Mouse (Mus musculus) hindbrain, embryonic 13.5 days (tissue): ENCODE results near the gene Zfp853. TPM values are rescaled to one million over a fixed set of nuclear protein-coding genes. Genes with fewer than 3 reads are reported as not detected.
A peak's percentile ranks its signal among the peaks of the same experiment; 100 is the strongest.

Experiments
- ATAC-seq: fragments of 200-750 bp; cut with Nextera tagmentation; 2 replicates; pipeline ENCODE4 v1.8.0; 2017; ENCODE audit warnings: moderate TSS enrichment; ENCODE audit not compliant: low FRiP score
- H3K27ac ChIP-seq: fragments of 300-500 bp; sonication (generic); 2 replicates; pipeline ENCODE4 v1.5.1; 2015; ENCODE audit warnings: inconsistent platforms, mild to moderate bottlenecking, moderate library complexity
- H3K27me3 ChIP-seq: fragments of 300-500 bp; sonication (generic); 2 replicates; pipeline ENCODE4 v1.6.1; 2015; ENCODE audit warnings: mild to moderate bottlenecking, inconsistent platforms
- H3K36me3 ChIP-seq: fragments of 300-500 bp; sonication (generic); 2 replicates; pipeline ENCODE4 v1.6.1; 2015; ENCODE audit warnings: mild to moderate bottlenecking, inconsistent platforms
- H3K4me1 ChIP-seq: fragments of 300-500 bp; sonication (generic); replicated peaks from 2 replicates; pipeline ENCODE4 v1.6.1; 2015; ENCODE audit warnings: inconsistent platforms
- H3K4me2 ChIP-seq: fragments of 300-500 bp; sonication (generic); 2 replicates; pipeline ENCODE4 v1.6.1; 2015; ENCODE audit warnings: inconsistent platforms, mild to moderate bottlenecking, moderate library complexity
- H3K4me3 ChIP-seq: fragments of 300-500 bp; sonication (generic); 2 replicates; pipeline ENCODE4 v1.5.1; 2015; ENCODE audit warnings: mild to moderate bottlenecking, inconsistent platforms
- H3K9ac ChIP-seq: fragments of 300-500 bp; sonication (generic); 2 replicates; pipeline ENCODE4 v1.6.1; 2015; ENCODE audit warnings: mild to moderate bottlenecking, inconsistent platforms
- H3K9me3 ChIP-seq: fragments of 300-500 bp; sonication (generic); 2 replicates; pipeline ENCODE4 v1.6.1; 2016; ENCODE audit warnings: inconsistent platforms
- WGBS: fragments of 180-500 bp; shearing (Covaris S2); methylation state at CpG from one replicate; pipeline ENCODE4 v1.1.7; 2015; 5-methylcytosine and 5-hydroxymethylcytosine counted together
- polyA plus RNA-seq: library from polyadenylated mRNA; unstranded; fragments of >200 nt; fragmentation: Nextera tagmentation; extraction: Ambion mirVana; gene quantifications from 2 replicates; pipeline ENCODE4 v1.2.1, GENCODE M21; 2015

Zfp853 gene
- 0.18 TPM in 1 of 2 replicates, not detected in the other for polyA plus RNA-seq

- Histone ChIP-seq H3K27me3 (peaks cover 68% of the 10 kb centered on the region), H3K27ac (no peak within 1 kb of the TSS), H3K4me2 (peak within 1 kb of the TSS; percentile 71), H3K4me1 (peaks cover 22% of the 10 kb centered on the region), H3K9ac (peak within 1 kb of the TSS; percentile 74), H3K9me3 (no peaks in the 10 kb centered on the region), H3K4me3 (peak within 1 kb of the TSS; percentile 48), H3K36me3 (peaks cover 14% of the 10 kb centered on the region; the same call in 1 of the 2 replicates)
- 4% methylated on average over 23 of the region's 38 CpGs for WGBS
- no peak for ATAC-seq
Measured at GRCm38 (mm10) chr5:143293404-143293803, at the start of gene Zfp853. Gene Zfp853 (minus strand): TSS chr5:143293623.

GRCm38 (mm10) chr5:143339603-143340002, 46.2 kb upstream of the Zfp853 start:
- H3K27ac ChIP-seq, result no peak overlapping the region
- 0 out of 2 replicates have a peak, but pooled peaks cover 6% of the 10 kb centered on the region for H3K27me3 ChIP-seq
- H3K9ac ChIP-seq, result no peak overlapping the region
- WGBS, result 58% methylated on average over 6 of the region's 6 CpGs
- H3K9me3 ChIP-seq, result peaks cover 4% of the 10 kb centered on the region; the same call in 1 of the 2 replicates
- H3K4me2 ChIP-seq, result no peak overlapping the region
- no peak overlapping the region for H3K4me3 ChIP-seq
- ATAC-seq, result no peak
- H3K36me3 ChIP-seq, result no peaks in the 10 kb centered on the region
- H3K4me1 ChIP-seq, result no peaks in the 10 kb centered on the region

GRCm38 (mm10) chr5:143336559-143336958, 43.1 kb upstream of the Zfp853 start:
- no peaks in the 10 kb centered on the region for H3K9me3 ChIP-seq
- 71% methylated on average over 6 of the region's 6 CpGs for WGBS
- ATAC-seq, result no peak
- no peaks in the 10 kb centered on the region for H3K4me1 ChIP-seq
- 0 out of 2 replicates have a peak, but pooled peaks cover 3% of the 10 kb centered on the region for H3K27me3 ChIP-seq
- H3K36me3 ChIP-seq, result no peaks in the 10 kb centered on the region
- H3K9ac ChIP-seq, result no peak overlapping the region
- no peak overlapping the region for H3K4me2 ChIP-seq
- H3K27ac ChIP-seq, result no peak overlapping the region
- no peak overlapping the region for H3K4me3 ChIP-seq

GRCm38 (mm10) chr5:143335089-143335460, 41.7 kb upstream of the Zfp853 start:
- Histone ChIP-seq H3K9me3 (no peaks in the 10 kb centered on the region), H3K27me3 (0 out of 2 replicates have a peak, but pooled peaks cover 3% of the 10 kb centered on the region), H3K36me3 (no peaks in the 10 kb centered on the region), H3K9ac (peak overlapping the region; percentile 16; the same call in 1 of the 2 replicates), H3K4me1 (peaks cover 2% of the 10 kb centered on the region), H3K4me3 (no peak overlapping the region), H3K4me2 (no peak overlapping the region), H3K27ac (no peak overlapping the region)
- ATAC-seq, result no peak
- WGBS, result 92% methylated on average over 7 of the region's 7 CpGs

- H3K27ac ChIP-seq, result no peak overlapping the region
- no peak overlapping the region for H3K4me2 ChIP-seq
- H3K9ac ChIP-seq, result peak overlapping the region; percentile 16; the same call in 1 of the 2 replicates
- no peak overlapping the region for H3K4me3 ChIP-seq
- H3K36me3 ChIP-seq, result no peaks in the 10 kb centered on the region
- 64% methylated on average over 14 of the region's 14 CpGs for WGBS
- 0 out of 2 replicates have a peak, but pooled peaks cover 3% of the 10 kb centered on the region for H3K27me3 ChIP-seq
- H3K4me1 ChIP-seq, result peaks cover 8% of the 10 kb centered on the region
- no peaks in the 10 kb centered on the region for H3K9me3 ChIP-seq
- no peak for ATAC-seq
Measured at GRCm38 (mm10) chr5:143334418-143335088, 41.1 kb upstream of the Zfp853 start.

- H3K9ac ChIP-seq, result no peak overlapping the region
- ATAC-seq, result no peak
- H3K4me3 ChIP-seq, result no peak overlapping the region
- WGBS, result 16% methylated on average over 5 of the region's 5 CpGs
- 0 out of 2 replicates have a peak, but pooled peaks cover 3% of the 10 kb centered on the region for H3K27me3 ChIP-seq
- H3K4me2 ChIP-seq, result no peak overlapping the region
- H3K4me1 ChIP-seq, result peaks cover 8% of the 10 kb centered on the region
- H3K27ac ChIP-seq, result no peak overlapping the region
- H3K36me3 ChIP-seq, result no peaks in the 10 kb centered on the region
- no peaks in the 10 kb centered on the region for H3K9me3 ChIP-seq
Measured at GRCm38 (mm10) chr5:143333872-143334271, 40.4 kb upstream of the Zfp853 start.

GRCm38 (mm10) chr5:143328690-143329495, 35.5 kb upstream of the Zfp853 start, which contains the start of gene Zdhhc4:
Gene Zdhhc4 (minus strand): TSS chr5:143329256.
- under 1% methylated on average over 57 of the region's 57 CpGs for WGBS

GRCm38 (mm10) chr5:143317288-143317610, 23.8 kb upstream of the Zfp853 start:
- Histone ChIP-seq H3K9me3 (no peaks in the 10 kb centered on the region), H3K4me2 (no peak overlapping the region), H3K4me3 (no peak overlapping the region), H3K27me3 (no peaks in the 10 kb centered on the region), H3K27ac (no peak overlapping the region), H3K9ac (no peak overlapping the region), H3K36me3 (peaks cover 71% of the 10 kb centered on the region), H3K4me1 (peaks cover 24% of the 10 kb centered on the region)
- ATAC-seq, result no peak
- WGBS, result 86% methylated on average over 8 of the region's 8 CpGs

More at GRCm38 (mm10) chr5:143328690-143329495, 35.5 kb upstream of the Zfp853 start, which contains the start of gene Zdhhc4:
- peak within 1 kb of the TSS; percentile 90 for H3K9ac ChIP-seq
- H3K27me3 ChIP-seq, result no peaks in the 10 kb centered on the region
- peaks cover 31% of the 10 kb centered on the region for H3K36me3 ChIP-seq
- H3K4me2 ChIP-seq, result peak within 1 kb of the TSS; percentile 95
- peak within 1 kb of the TSS; percentile 74 for H3K27ac ChIP-seq
- peak within 1 kb of the TSS; percentile 92 for H3K4me3 ChIP-seq
- H3K9me3 ChIP-seq, result no peaks in the 10 kb centered on the region
- peak; percentile 79 for ATAC-seq
- H3K4me1 ChIP-seq, result peaks cover 25% of the 10 kb centered on the region

GRCm38 (mm10) chr5:143316605-143317287, 23.3 kb upstream of the Zfp853 start:
- WGBS, result 86% methylated on average over 5 of the region's 5 CpGs
- Histone ChIP-seq H3K9me3 (no peaks in the 10 kb centered on the region), H3K9ac (0 out of 2 replicates have a peak overlapping the region, but pooled peaks have one; percentile 19), H3K4me2 (no peak overlapping the region), H3K4me1 (peaks cover 26% of the 10 kb centered on the region), H3K27ac (no peak overlapping the region), H3K36me3 (peaks cover 71% of the 10 kb centered on the region), H3K27me3 (no peaks in the 10 kb centered on the region), H3K4me3 (no peak overlapping the region)
- no peak for ATAC-seq

- Histone ChIP-seq H3K27me3 (no peaks in the 10 kb centered on the region), H3K9ac (0 out of 2 replicates have a peak overlapping the region, but pooled peaks have one; percentile 26), H3K4me1 (peaks cover 39% of the 10 kb centered on the region), H3K4me2 (peak overlapping the region; percentile 86), H3K9me3 (no peaks in the 10 kb centered on the region), H3K4me3 (peak overlapping the region; percentile 86), H3K36me3 (peaks cover 71% of the 10 kb centered on the region), H3K27ac (peak overlapping the region; percentile 98; the same call in 1 of the 2 replicates)
- no peak; the same call in 1 of the 2 replicates for ATAC-seq
- 12% methylated on average over 8 of the region's 8 CpGs for WGBS
Measured at GRCm38 (mm10) chr5:143315514-143315888, 22.1 kb upstream of the Zfp853 start.

- peaks cover 71% of the 10 kb centered on the region for H3K36me3 ChIP-seq
- no peaks in the 10 kb centered on the region for H3K9me3 ChIP-seq
- peaks cover 44% of the 10 kb centered on the region for H3K4me1 ChIP-seq
- H3K9ac ChIP-seq, result peak within 1 kb of the TSS; percentile 95
- H3K4me3 ChIP-seq, result peak within 1 kb of the TSS; percentile 86
- H3K27me3 ChIP-seq, result no peaks in the 10 kb centered on the region
- ATAC-seq, result peak; percentile 83
- peak within 1 kb of the TSS; percentile 98 for H3K27ac ChIP-seq
- WGBS, result under 1% methylated on average over 94 of the region's 101 CpGs
- H3K4me2 ChIP-seq, result peak within 1 kb of the TSS; percentile 86
Measured at GRCm38 (mm10) chr5:143314730-143315513, 21.5 kb upstream of the Zfp853 start, which contains the start of gene E130309D02Rik. Gene E130309D02Rik (minus strand): TSS chr5:143315360.
